Mouse (Mus musculus) heart, embryonic 10.5 days (tissue): ENCODE results near the gene Xrcc6. TPM values are rescaled to one million over a fixed set of nuclear protein-coding genes. Genes with fewer than 3 reads are reported as not detected.

Experiments used
- DNase-seq: peaks from one replicate; pipeline ENCODE4 v3.0.0-alpha.2; 2017; ENCODE audit warnings: low spot score
- H3K27ac ChIP-seq: fragments of 300-500 bp; sonication (generic); 2 replicates; pipeline ENCODE4 v1.5.1; 2016; ENCODE audit warnings: mild to moderate bottlenecking
- H3K27me3 ChIP-seq: fragments of 300-500 bp; sonication (generic); 2 replicates; pipeline ENCODE4 v1.6.1; 2016; ENCODE audit warnings: mild to moderate bottlenecking; ENCODE audit not compliant: poor library complexity, insufficient read depth, severe bottlenecking
- H3K36me3 ChIP-seq: fragments of 300-500 bp; sonication (generic); 2 replicates; pipeline ENCODE4 v1.6.1; 2016; ENCODE audit warnings: mild to moderate bottlenecking, moderate library complexity
- H3K4me1 ChIP-seq: fragments of 300-500 bp; sonication (generic); 2 replicates; pipeline ENCODE4 v1.6.1; 2016; ENCODE audit warnings: mild to moderate bottlenecking
- H3K4me3 ChIP-seq: fragments of 300-500 bp; sonication (generic); 2 replicates; pipeline ENCODE4 v1.5.1; 2016; ENCODE audit warnings: mild to moderate bottlenecking, moderate library complexity
- H3K9me3 ChIP-seq: fragments of 300-500 bp; sonication (generic); 2 replicates; pipeline ENCODE4 v1.6.1; 2016; ENCODE audit warnings: mild to moderate bottlenecking, moderate library complexity
- WGBS: fragments of 180-500 bp; shearing (Covaris S2); methylation state at CpG from one replicate; pipeline ENCODE4 v1.1.7; 2016; 5-methylcytosine and 5-hydroxymethylcytosine counted together
- polyA plus RNA-seq: library from polyadenylated mRNA; unstranded; fragments of >200 nt; fragmentation: Nextera tagmentation; extraction: Ambion mirVana; gene quantifications from 2 replicates; pipeline ENCODE4 v1.2.1, GENCODE M21; 2016

The Xrcc6 gene
- polyA plus RNA-seq: 98.6 and 99.8 TPM in 2 replicates

- Histone ChIP-seq H3K4me3 (no peak within 1 kb of the TSS), H3K9me3 (no peaks in the 10 kb centered on the region), H3K27ac (no peak within 1 kb of the TSS), H3K4me1 (peaks cover 28% of the 10 kb centered on the region), H3K36me3 (peaks cover 4% of the 10 kb centered on the region; the same call in 1 of the 2 replicates), H3K27me3 (no peaks in the 10 kb centered on the region)
- WGBS: 77% methylated on average over 3 of the region's 3 CpGs
- DNase-seq: no peak
Measured at GRCm38 (mm10) chr15:81987646-81988045, at the start of gene Xrcc6. Gene Xrcc6 (plus strand): TSS chr15:81987835.

- no peak overlapping the region for H3K27ac ChIP-seq
- no peaks in the 10 kb centered on the region for H3K36me3 ChIP-seq
- no peak for DNase-seq
- peaks cover 36% of the 10 kb centered on the region for H3K4me1 ChIP-seq
- 0 out of 2 replicates have a peak overlapping the region, but pooled peaks have one; percentile 24 for H3K4me3 ChIP-seq
- 29% methylated on average over 2 of the region's 2 CpGs for WGBS
- no peaks in the 10 kb centered on the region for H3K9me3 ChIP-seq
- H3K27me3 ChIP-seq: peaks cover 18% of the 10 kb centered on the region
Measured at GRCm38 (mm10) chr15:81938246-81938645, 49.4 kb upstream of the Xrcc6 start.

GRCm38 (mm10) chr15:81939157-81939715 is 48.4 kb upstream of the Xrcc6 start:
- no peak for DNase-seq
- H3K36me3 ChIP-seq: no peaks in the 10 kb centered on the region
- H3K4me3 ChIP-seq: no peak overlapping the region
- no peak overlapping the region for H3K27ac ChIP-seq
- H3K27me3 ChIP-seq: peaks cover 15% of the 10 kb centered on the region
- no peaks in the 10 kb centered on the region for H3K9me3 ChIP-seq
- peaks cover 40% of the 10 kb centered on the region for H3K4me1 ChIP-seq
- WGBS: 87% methylated on average over 10 of the region's 10 CpGs

- no peak for DNase-seq
- WGBS: 78% methylated on average over 4 of the region's 4 CpGs
- Histone ChIP-seq H3K4me3 (no peak overlapping the region), H3K36me3 (no peaks in the 10 kb centered on the region), H3K27ac (no peak overlapping the region), H3K9me3 (no peaks in the 10 kb centered on the region), H3K27me3 (peaks cover 15% of the 10 kb centered on the region), H3K4me1 (peaks cover 40% of the 10 kb centered on the region)
Measured at GRCm38 (mm10) chr15:81939774-81940173, 47.9 kb upstream of the Xrcc6 start.

- Histone ChIP-seq H3K4me3 (no peak overlapping the region), H3K9me3 (no peaks in the 10 kb centered on the region), H3K27ac (no peak overlapping the region), H3K36me3 (no peaks in the 10 kb centered on the region), H3K4me1 (peaks cover 40% of the 10 kb centered on the region), H3K27me3 (peaks cover 15% of the 10 kb centered on the region)
- WGBS: 83% methylated on average over 5 of the region's 5 CpGs
- DNase-seq: no peak
Measured at GRCm38 (mm10) chr15:81940219-81940618, 47.4 kb upstream of the Xrcc6 start.

- peaks cover 15% of the 10 kb centered on the region for H3K27me3 ChIP-seq
- DNase-seq: no peak
- no peak overlapping the region for H3K27ac ChIP-seq
- H3K4me1 ChIP-seq: peaks cover 40% of the 10 kb centered on the region
- WGBS: 92% methylated on average over 2 of the region's 2 CpGs
- H3K9me3 ChIP-seq: no peaks in the 10 kb centered on the region
- H3K36me3 ChIP-seq: no peaks in the 10 kb centered on the region
- H3K4me3 ChIP-seq: no peak overlapping the region
Measured at GRCm38 (mm10) chr15:81941010-81941409, 46.6 kb upstream of the Xrcc6 start.

- Histone ChIP-seq H3K4me1 (peaks cover 21% of the 10 kb centered on the region), H3K9me3 (no peaks in the 10 kb centered on the region), H3K27ac (peak overlapping the region; percentile 16; the same call in 1 of the 2 replicates), H3K27me3 (peaks cover 2% of the 10 kb centered on the region; the same call in 1 of the 2 replicates), H3K36me3 (no peaks in the 10 kb centered on the region), H3K4me3 (no peak overlapping the region)
- WGBS: 26% methylated on average over 9 of the region's 9 CpGs
- no peak for DNase-seq
Measured at GRCm38 (mm10) chr15:81943176-81943749, 44.4 kb upstream of the Xrcc6 start.

- H3K9me3 ChIP-seq: no peaks in the 10 kb centered on the region
- peaks cover 13% of the 10 kb centered on the region for H3K36me3 ChIP-seq
- H3K27ac ChIP-seq: no peak overlapping the region
Measured at GRCm38 (mm10) chr15:81949076-81949475, 38.6 kb upstream of the Xrcc6 start.

GRCm38 (mm10) chr15:81949476-81950131 is 38.0 kb upstream of the Xrcc6 start:
- Histone ChIP-seq H3K27ac (no peak overlapping the region), H3K4me1 (peaks cover 14% of the 10 kb centered on the region), H3K27me3 (0 out of 2 replicates have a peak, but pooled peaks cover 3% of the 10 kb centered on the region), H3K9me3 (no peaks in the 10 kb centered on the region), H3K4me3 (no peak overlapping the region), H3K36me3 (peaks cover 18% of the 10 kb centered on the region)
- WGBS: 63% methylated on average over 11 of the region's 11 CpGs
- peak; percentile 64 for DNase-seq

More at GRCm38 (mm10) chr15:81949076-81949475, 38.6 kb upstream of the Xrcc6 start:
- Histone ChIP-seq H3K27me3 (0 out of 2 replicates have a peak, but pooled peaks cover 3% of the 10 kb centered on the region), H3K4me3 (no peak overlapping the region), H3K4me1 (peaks cover 14% of the 10 kb centered on the region)
- DNase-seq: no peak
- WGBS: 79% methylated on average over 10 of the region's 10 CpGs

GRCm38 (mm10) chr15:81950716-81951115 is 36.9 kb upstream of the Xrcc6 start:
- Histone ChIP-seq H3K4me3 (no peak overlapping the region), H3K27ac (no peak overlapping the region), H3K27me3 (0 out of 2 replicates have a peak, but pooled peaks cover 3% of the 10 kb centered on the region), H3K4me1 (peaks cover 14% of the 10 kb centered on the region), H3K9me3 (no peaks in the 10 kb centered on the region), H3K36me3 (peaks cover 24% of the 10 kb centered on the region)
- WGBS: 83% methylated on average over 5 of the region's 5 CpGs
- peak; percentile 57 for DNase-seq

- Histone ChIP-seq H3K9me3 (no peaks in the 10 kb centered on the region), H3K4me3 (no peak overlapping the region), H3K27me3 (0 out of 2 replicates have a peak, but pooled peaks cover 3% of the 10 kb centered on the region), H3K36me3 (peaks cover 24% of the 10 kb centered on the region), H3K27ac (no peak overlapping the region), H3K4me1 (peaks cover 14% of the 10 kb centered on the region)
- peak; percentile 73 for DNase-seq
- WGBS: 89% methylated on average over 9 of the region's 9 CpGs
Measured at GRCm38 (mm10) chr15:81951159-81951558, 36.5 kb upstream of the Xrcc6 start.

GRCm38 (mm10) chr15:81952310-81952709 is 35.3 kb upstream of the Xrcc6 start:
- WGBS: 77% methylated on average over 4 of the region's 4 CpGs

GRCm38 (mm10) chr15:81954151-81954583 is 33.5 kb upstream of the Xrcc6 start:
- 0 out of 2 replicates have a peak, but pooled peaks cover 3% of the 10 kb centered on the region for H3K27me3 ChIP-seq
- peaks cover 24% of the 10 kb centered on the region for H3K36me3 ChIP-seq
- 92% methylated on average over 9 of the region's 9 CpGs for WGBS
- H3K27ac ChIP-seq: no peak overlapping the region
- no peaks in the 10 kb centered on the region for H3K9me3 ChIP-seq
- DNase-seq: peak; percentile 68
- peaks cover 5% of the 10 kb centered on the region for H3K4me1 ChIP-seq
- no peak overlapping the region for H3K4me3 ChIP-seq

More at GRCm38 (mm10) chr15:81952310-81952709, 35.3 kb upstream of the Xrcc6 start:
- Histone ChIP-seq H3K36me3 (peaks cover 24% of the 10 kb centered on the region), H3K27me3 (0 out of 2 replicates have a peak, but pooled peaks cover 3% of the 10 kb centered on the region), H3K9me3 (no peaks in the 10 kb centered on the region), H3K4me1 (peaks cover 14% of the 10 kb centered on the region), H3K27ac (no peak overlapping the region), H3K4me3 (no peak overlapping the region)
- peak; percentile 70 for DNase-seq
